Mouse (Mus musculus) lung, adult 2 months (tissue): Measurements from ENCODE around the gene Memo1.

Source experiments
- CTCF ChIP-seq: fragments of 200-500 bp; IDR thresholded peaks from 2 replicates; pipeline ENCODE4 v1.5.1; 2011; ENCODE audit warnings: mild to moderate bottlenecking, low read length, control low read depth; ENCODE audit not compliant: insufficient read depth
- POLR2A ChIP-seq: fragments of 200-500 bp; IDR thresholded peaks from 2 replicates; pipeline ENCODE4 v1.6.1; 2011; ENCODE audit warnings: low read depth, mild to moderate bottlenecking, control low read depth, low read length, borderline replicate concordance; ENCODE audit errors: extremely low read depth

DNA sequence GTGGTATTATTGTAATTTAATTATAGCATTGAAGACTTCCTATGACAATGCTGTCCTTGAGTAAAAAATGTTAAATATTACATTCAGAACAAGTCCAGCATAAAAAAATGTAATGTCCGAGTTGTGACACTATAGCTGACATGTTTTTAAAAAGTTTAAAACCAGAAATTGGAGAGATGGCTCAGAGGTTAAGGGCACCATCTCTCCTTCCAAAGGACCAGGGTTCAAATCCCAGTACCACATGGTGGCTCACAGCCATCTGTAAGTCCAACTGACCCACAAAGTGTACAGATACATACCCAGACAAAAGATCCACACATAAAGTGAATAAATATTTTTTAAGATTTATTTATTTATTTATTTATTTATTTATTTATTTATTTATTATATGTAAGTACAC is 10.7 kb upstream of the Memo1 start:
- TF ChIP-seq CTCF = no peak
- TF ChIP-seq POLR2A = no peak
